Mouse (Mus musculus) midbrain, postnatal 0 days (tissue): ENCODE measurements at regions not wholly inside any gene's neighbourhood (a gene's known extent, or its start where the extent isn't known, plus 50 kb on each side); places are given as distances from the start of the nearest gene placed in this dataset.
A peak's percentile ranks its signal among the peaks of the same experiment; 100 is the strongest.

ENCODE experiments used
- ATAC-seq: fragments of 200-750 bp; cut with Nextera tagmentation; 2 replicates; pipeline ENCODE4 v1.8.0; 2017; ENCODE audit warnings: moderate number of reproducible peaks, mild to moderate bottlenecking, moderate TSS enrichment, moderate library complexity; ENCODE audit not compliant: low FRiP score
- DNase-seq: peaks from one replicate; pipeline ENCODE4 v3.0.0-alpha.2; 2015; ENCODE audit warnings: low spot score
- H3K27ac ChIP-seq: fragments of 300-500 bp; sonication (generic); 2 replicates; pipeline ENCODE4 v1.5.1; 2014; ENCODE audit warnings: low read depth, mild to moderate bottlenecking, low read length, mixed read lengths
- H3K27me3 ChIP-seq: fragments of 300-500 bp; sonication (generic); 2 replicates; pipeline ENCODE4 v1.6.1; 2014; ENCODE audit warnings: low read length, control low read depth, mixed read lengths; ENCODE audit not compliant: insufficient read depth
- H3K36me3 ChIP-seq: fragments of 300-500 bp; sonication (generic); 2 replicates; pipeline ENCODE4 v1.6.1; 2014; ENCODE audit warnings: low read length, control low read depth, mixed read lengths; ENCODE audit not compliant: insufficient read depth
- H3K4me1 ChIP-seq: fragments of 300-500 bp; sonication (generic); 2 replicates; pipeline ENCODE4 v1.6.1; 2014; ENCODE audit warnings: mild to moderate bottlenecking, control low read depth, antibody characterized with exemption, low read length, mixed read lengths; ENCODE audit not compliant: insufficient read depth
- H3K4me2 ChIP-seq: fragments of 300-500 bp; sonication (generic); 2 replicates; pipeline ENCODE4 v1.6.1; 2014; ENCODE audit warnings: low read depth, mild to moderate bottlenecking, low read length, mixed read lengths; ENCODE audit not compliant: poor library complexity, severe bottlenecking
- H3K4me3 ChIP-seq: fragments of 300-500 bp; sonication (generic); 2 replicates; pipeline ENCODE4 v1.5.1; 2014; ENCODE audit warnings: low read depth, mild to moderate bottlenecking, low read length, moderate library complexity
- H3K9ac ChIP-seq: fragments of 300-500 bp; sonication (generic); replicated peaks from 2 replicates; pipeline ENCODE4 v1.6.1; 2014; ENCODE audit warnings: mild to moderate bottlenecking, low read length, moderate library complexity, mixed read lengths; ENCODE audit not compliant: poor library complexity, severe bottlenecking
- H3K9me3 ChIP-seq: fragments of 300-500 bp; sonication (generic); 2 replicates; pipeline ENCODE4 v1.6.1; 2016; ENCODE audit warnings: low read length, control low read depth
- CTCF ChIP-seq: IDR thresholded peaks from 2 replicates; pipeline ENCODE4 v1.5.1; 2016; ENCODE audit warnings: antibody characterized with exemption, mild to moderate bottlenecking
- WGBS: fragments of 180-500 bp; shearing (Covaris S2); extraction: QIAGEN DNeasy Blood & Tissue Kit; methylation state at CpG from one replicate; pipeline ENCODE4 v1.1.7; 2014; 5-methylcytosine and 5-hydroxymethylcytosine counted together

DNA sequence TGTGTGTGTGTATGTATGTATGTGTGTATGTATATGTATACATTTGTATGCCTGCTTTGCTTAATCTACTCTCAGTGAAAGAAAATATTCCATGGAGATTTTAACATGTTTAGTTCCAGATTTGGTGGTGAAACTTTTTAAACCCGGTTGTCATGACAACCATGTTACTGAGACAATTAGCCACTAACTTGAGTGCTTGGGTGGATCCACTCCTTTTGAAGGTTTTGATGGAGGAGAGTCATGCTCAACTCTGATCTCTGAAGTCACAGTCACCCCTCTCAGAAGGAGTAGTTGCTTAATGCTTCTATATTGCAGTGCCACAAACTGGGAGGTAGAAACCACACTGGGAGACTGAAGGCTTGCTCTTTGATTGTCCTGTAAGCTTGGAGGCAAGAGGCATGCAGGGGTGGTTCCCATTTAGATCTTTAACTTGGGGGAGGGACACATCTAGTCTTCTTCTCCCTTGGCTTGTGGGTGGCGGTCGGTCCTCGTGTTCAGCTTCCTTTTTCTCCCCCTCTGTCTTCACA is 301.6 kb upstream of the Cdh11 start:
- ATAC-seq (no peak), DNase-seq (peak; percentile 33)
- Histone ChIP-seq H3K9me3 (no peaks in the 10 kb centered on the region), H3K4me3 (no peak overlapping the region), H3K9ac (no peak overlapping the region), H3K4me1 (no peaks in the 10 kb centered on the region), H3K4me2 (no peak overlapping the region), H3K27me3 (no peaks in the 10 kb centered on the region), H3K27ac (no peak overlapping the region), H3K36me3 (no peaks in the 10 kb centered on the region)
- WGBS: 39% methylated on average over 4 of the region's 4 CpGs
- TF ChIP-seq CTCF: no peak

DNA sequence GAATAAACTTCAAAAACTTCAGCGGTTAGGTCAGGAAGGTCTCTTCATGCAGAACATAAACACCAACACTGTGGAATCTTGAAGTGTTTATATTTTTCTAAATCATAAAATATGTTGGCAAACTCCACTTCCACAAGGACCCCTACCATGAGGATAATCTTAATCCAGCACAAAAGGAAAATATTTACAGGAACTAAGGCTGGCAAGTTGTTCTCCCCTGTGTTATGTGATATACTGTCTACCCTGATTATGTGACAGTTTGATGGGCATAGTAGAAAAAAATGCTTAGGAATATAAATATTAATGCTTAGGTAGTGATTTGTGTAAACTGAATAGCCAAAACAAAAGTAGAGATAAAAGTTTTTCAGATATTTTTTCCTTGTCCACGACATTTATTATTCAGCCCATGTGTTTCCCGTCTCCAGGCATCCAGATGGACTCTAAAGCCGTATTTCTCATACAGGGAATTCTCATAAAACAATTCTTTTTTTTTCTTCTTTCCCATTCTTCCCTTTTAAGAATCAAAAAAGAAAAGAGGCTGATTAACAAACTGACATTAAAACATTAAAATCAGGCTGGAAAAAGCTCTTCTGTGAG is 311.2 kb upstream of the Cdh11 start:
- Histone ChIP-seq H3K27me3 (no peaks in the 10 kb centered on the region), H3K27ac (no peak overlapping the region), H3K4me2 (no peak overlapping the region), H3K4me1 (no peaks in the 10 kb centered on the region), H3K4me3 (no peak overlapping the region), H3K36me3 (no peaks in the 10 kb centered on the region), H3K9me3 (no peaks in the 10 kb centered on the region), H3K9ac (no peak overlapping the region)
- DNase-seq (no peak), ATAC-seq (no peak)
- TF ChIP-seq CTCF: no peak
- 79% methylated on average over 4 of the region's 4 CpGs for WGBS

DNA sequence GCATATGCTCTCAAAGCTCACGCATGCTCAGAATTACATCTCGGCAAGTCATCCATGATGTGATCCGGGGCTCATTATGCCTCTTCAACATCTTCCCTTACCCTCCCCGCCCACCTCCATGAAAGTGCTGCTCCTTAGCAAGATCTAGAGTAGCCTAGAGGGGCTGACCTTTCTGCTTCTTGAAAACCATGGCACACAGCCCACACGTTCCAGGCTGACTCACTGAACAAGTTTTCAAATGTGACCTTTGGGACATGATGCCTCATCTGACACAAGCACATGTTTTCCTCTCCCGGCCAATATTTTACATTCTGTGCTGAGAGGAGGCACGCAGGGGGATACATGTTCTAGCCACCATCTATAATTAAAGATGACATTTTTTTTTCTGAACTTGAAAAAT is 340.1 kb upstream of the Cdh11 start:
- Histone ChIP-seq H3K27ac (no peak overlapping the region), H3K27me3 (no peaks in the 10 kb centered on the region)

DNA sequence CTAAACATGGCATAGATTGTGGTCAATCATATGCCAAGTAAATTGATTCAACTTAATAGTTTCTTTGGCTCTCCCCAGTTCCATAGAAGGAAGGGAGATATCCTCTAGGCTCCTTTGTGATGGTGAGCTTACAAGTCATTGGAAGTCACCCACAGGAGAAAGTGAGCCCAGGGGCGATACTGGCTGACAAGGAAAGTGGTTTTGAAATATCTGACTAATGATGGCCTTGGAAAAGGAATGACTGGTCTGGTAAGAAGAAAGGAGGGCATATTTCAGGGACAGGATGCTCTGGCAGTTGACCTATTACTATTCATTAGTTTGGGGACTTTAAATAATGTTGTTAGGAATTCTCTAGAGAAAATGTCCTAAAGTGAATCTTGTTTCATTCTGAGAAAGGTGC is 352.7 kb upstream of the Cdh11 start:
- no peak overlapping the region for H3K27ac ChIP-seq
- 77% methylated on average over 1 of the region's 1 CpGs for WGBS
- no peaks in the 10 kb centered on the region for H3K27me3 ChIP-seq
- TF ChIP-seq CTCF: no peak
- no peak overlapping the region for H3K4me3 ChIP-seq
- no peak overlapping the region for H3K4me2 ChIP-seq
- DNase-seq (no peak), ATAC-seq (no peak)
- H3K4me1 ChIP-seq: no peaks in the 10 kb centered on the region
- H3K36me3 ChIP-seq: no peaks in the 10 kb centered on the region
- no peaks in the 10 kb centered on the region for H3K9me3 ChIP-seq
- H3K9ac ChIP-seq: no peak overlapping the region

More for the DNA sequence above, 340.1 kb upstream of the Cdh11 start:
- Histone ChIP-seq H3K4me2 (no peak overlapping the region), H3K36me3 (no peaks in the 10 kb centered on the region), H3K9ac (no peak overlapping the region), H3K4me3 (no peak overlapping the region), H3K4me1 (no peaks in the 10 kb centered on the region), H3K9me3 (no peaks in the 10 kb centered on the region)
- TF ChIP-seq CTCF: no peak
- ATAC-seq (no peak), DNase-seq (no peak)
- WGBS: 81% methylated on average over 7 of the region's 7 CpGs

DNA sequence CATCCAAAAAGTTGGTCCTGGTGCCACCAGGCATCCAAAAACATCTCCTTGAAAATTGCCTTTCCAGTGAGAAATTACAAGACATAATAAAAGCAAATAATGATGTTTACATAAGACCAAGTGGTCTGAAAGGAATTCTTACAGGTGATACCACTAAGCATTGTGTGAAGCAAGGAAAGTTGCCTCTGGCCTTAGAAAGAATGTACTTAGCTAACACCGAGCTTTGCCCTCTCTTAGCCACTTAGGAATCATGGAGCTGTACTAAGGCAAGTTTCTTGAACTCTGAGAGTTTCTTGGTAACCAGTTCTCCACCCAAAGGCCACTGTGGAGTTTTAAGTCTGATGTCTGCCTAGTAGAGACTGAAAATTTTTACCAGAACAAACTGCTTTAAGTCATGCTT is 359.4 kb upstream of the Cdh11 start:
- Histone ChIP-seq H3K27ac (no peak overlapping the region), H3K4me1 (no peaks in the 10 kb centered on the region), H3K4me3 (no peak overlapping the region), H3K36me3 (no peaks in the 10 kb centered on the region), H3K27me3 (no peaks in the 10 kb centered on the region), H3K4me2 (no peak overlapping the region), H3K9ac (no peak overlapping the region), H3K9me3 (no peaks in the 10 kb centered on the region)
- no peak for TF ChIP-seq CTCF
- ATAC-seq: no peak
- DNase-seq: no peak
- 61% methylated on average over 1 of the region's 1 CpGs for WGBS

DNA sequence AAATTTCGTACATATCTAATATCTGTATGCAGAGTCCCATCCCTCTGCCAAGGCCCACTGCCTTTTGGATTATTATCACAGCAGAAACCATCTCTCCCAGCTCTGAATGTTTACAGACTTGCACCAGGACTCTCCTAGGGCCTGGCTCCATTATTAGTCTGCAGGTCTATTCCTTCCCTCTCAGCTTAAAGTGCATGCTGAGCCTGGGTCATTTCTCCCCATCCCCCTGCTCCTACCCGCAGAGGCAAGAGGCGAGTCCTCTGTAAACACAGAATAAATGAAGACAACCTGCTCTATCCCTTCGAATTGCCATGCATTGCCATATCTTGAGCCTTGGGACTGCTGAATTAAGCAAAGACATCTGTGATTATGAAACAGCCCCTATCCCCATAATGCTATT is 362.6 kb upstream of the Cdh11 start:
- ATAC-seq: no peak
- TF ChIP-seq CTCF: no peak
- Histone ChIP-seq H3K4me2 (no peak overlapping the region), H3K9ac (no peak overlapping the region), H3K9me3 (no peaks in the 10 kb centered on the region), H3K36me3 (no peaks in the 10 kb centered on the region), H3K4me1 (no peaks in the 10 kb centered on the region), H3K27ac (no peak overlapping the region), H3K27me3 (no peaks in the 10 kb centered on the region), H3K4me3 (no peak overlapping the region)
- no peak for DNase-seq
- 42% methylated on average over 4 of the region's 4 CpGs for WGBS
